Mouse (Mus musculus) cerebellum, postnatal 36 days (tissue): ENCODE measurements around the gene Ckb.
"Not testable (repeated sequence)": the region's sequence is repeated elsewhere in the genome, so short reads cannot be mapped to it uniquely, and the experiment has no call there.

ENCODE experiments used
- DNase-seq, 2 experiments: peaks; one replicate each; pipeline ENCODE4 v3.0.0; 2021 to 2022; ENCODE audit warnings: mixed read lengths in 2 of 2

The Ckb gene

GRCm38 (mm10) chr12:111668457-111668912, 3.7 kb downstream of the Ckb start:
- DNase-seq = peak; percentile 98 to 99

DNA sequence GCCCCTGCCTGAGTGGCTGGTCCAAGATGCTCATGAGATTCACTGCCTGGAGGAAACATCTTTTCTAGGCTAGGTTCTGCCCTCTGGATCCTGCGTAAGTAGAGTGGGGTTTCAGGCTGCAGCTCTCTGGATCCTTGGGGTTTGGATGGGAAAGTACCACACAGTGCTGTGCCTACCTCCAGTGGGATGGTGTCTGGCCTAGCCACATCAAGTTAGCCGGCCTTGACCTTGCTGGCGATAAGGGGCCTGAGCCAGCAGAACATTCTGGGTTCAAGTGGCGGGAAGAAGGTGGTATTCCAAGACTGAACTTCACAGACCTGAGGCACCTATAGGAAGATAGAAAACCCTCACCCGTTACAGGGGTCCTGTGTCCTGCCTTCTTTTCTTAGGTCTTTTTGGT, 4.7 kb downstream of the Ckb start:
- DNase-seq = no peak

DNA sequence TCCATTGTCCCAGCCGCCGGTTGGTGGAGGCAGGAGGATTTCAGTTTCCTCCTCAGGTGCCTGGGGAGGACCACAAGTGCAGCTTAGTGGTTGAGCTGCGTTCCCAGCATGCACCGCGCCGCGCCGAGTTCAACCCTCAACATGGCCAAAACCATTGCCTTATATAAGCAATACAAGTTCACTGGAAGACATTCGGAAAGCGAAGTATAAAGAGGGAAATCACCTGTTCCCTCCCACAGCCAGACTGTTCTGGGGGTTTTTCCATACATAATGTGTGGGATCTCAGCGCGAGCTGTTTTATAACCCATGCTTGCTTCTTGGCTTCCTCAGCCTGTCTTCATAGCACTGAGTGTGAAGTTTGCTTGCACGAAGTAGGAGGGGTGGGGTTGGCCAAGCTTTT, 5.8 kb downstream of the Ckb start:
- DNase-seq = no peak

DNA sequence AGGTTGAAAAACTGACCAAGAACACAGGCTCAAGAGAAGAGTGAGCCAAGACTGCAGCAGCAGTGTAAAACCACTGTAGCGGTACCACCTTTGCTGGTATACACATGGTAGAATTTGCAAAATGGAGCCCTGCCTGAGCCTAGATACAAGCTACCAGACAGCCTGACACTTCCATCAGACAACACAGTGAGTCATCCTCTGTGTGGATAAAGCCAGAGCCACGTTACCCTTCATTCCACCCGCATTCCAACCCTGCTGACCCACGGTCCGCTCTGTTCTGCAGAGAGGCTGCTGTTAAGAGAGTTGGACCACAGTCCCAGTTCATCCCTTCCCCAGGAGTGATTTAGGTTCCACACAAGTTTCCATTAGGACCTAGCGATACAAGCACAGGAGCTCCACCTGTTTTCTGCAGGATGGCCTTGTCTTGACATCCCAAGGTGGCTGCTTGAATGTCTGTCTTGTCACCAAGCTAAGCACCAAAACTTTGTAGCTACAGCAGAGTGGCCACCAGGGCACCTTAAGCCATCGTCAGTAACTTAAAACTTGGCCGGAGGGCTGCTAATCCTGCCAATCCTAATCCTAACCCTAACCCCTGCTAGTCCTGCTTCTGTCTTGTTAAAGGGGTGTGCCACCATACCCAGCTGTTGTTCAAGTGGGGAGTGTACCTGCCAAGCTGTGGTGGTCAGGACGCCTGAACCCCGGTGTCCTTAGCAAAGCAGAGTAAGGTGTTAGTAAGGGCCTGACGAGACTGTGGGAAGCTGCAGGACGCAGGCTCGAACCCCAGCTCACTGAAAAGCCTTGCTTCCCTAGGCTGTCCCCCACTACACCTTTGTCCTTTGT, 6.9 kb downstream of the Ckb start:
- no peak for DNase-seq

DNA sequence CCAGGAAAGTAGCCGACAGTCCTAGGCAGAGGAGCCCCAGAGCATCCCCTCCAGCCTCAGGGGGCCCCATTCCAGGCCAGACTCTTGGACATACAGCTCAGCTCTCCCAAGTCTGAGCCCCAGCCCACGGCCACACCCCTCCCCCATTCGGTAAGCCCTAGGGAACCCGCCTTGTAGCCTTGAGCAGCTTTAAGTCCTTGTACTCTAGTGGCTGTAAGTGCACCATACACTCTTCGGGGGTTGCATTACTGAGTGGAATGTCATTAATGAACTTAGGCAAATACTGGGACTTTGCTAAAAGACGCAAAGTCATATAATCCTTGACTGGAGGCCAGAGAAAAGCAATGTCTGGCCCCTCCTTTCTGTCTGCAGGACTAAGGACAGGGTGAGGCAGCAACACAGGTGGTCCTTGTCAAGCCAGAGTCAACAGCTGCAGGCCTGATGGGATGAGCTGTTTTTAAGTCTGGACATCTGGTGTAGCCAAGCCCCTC, 7.9 kb downstream of the Ckb start:
- no peak for DNase-seq

GRCm38 (mm10) chr12:111663228-111664143, 8.7 kb downstream of the Ckb start:
- DNase-seq = no peak

DNA sequence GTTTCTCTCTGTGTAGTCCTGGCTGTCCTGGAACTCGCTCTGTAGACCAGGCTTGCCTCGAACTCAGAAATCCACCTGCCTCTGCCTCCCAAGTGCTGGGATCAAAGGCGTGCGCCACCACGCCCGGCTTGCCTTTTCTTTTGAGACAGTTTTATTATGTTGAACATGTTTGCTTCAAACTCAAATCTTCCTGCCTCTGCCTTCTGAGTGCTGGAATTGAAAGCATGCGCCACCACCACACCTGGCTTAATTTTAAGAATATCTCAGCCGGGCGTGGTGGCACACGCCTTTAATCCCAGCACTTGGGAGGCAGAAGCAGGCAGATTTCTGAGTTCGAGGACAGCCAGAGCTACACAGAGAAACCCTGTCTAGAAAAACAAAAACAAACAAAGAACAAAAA, 10.6 kb downstream of the Ckb start:
- not testable (repeated sequence) for DNase-seq

DNA sequence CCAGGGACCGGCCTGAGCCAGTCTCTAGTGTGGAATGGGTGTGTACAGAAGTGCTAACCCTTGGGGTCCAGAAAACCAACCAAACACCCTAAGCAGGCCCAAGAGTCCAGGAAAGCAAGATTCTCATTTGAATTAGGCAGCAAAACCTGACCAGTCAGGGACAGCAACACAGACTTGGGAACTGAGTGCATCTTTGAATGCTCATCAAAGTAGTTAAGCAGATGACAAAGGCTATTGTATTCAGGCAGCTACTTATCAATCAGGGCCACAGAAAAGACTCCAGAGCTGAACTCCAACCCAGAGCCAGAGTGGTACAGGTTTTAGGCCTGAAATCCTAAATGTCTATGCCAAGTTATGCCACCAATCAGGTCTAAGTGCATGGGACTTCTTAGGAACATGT, 11.5 kb downstream of the Ckb start:
- DNase-seq = no peak

- no peak for DNase-seq
These were observed 12.8 kb downstream of the Ckb start for GRCm38 (mm10) chr12:111659331-111659730.

- no peak for DNase-seq
These were observed 16.4 kb downstream of the Ckb start for GRCm38 (mm10) chr12:111655695-111656094.

GRCm38 (mm10) chr12:111653434-111653833, 18.7 kb downstream of the Ckb start:
- peak; percentile 81 to 83 for DNase-seq

- no peak for DNase-seq
These were observed 19.2 kb downstream of the Ckb start for GRCm38 (mm10) chr12:111652953-111653352.

GRCm38 (mm10) chr12:111648061-111648645, 24.0 kb downstream of the Ckb start:
- peak; percentile 66 to 68 for DNase-seq
